Mouse (Mus musculus) C2C12 (cell line): ENCODE measurements around the gene Hoxd8. TPM values are rescaled to one million over a fixed set of nuclear protein-coding genes. Genes with fewer than 3 reads are reported as not detected.

Experiments
- H3K27me3 ChIP-seq: one replicate; pipeline ENCODE4 v1.6.1; 2011; ENCODE audit not compliant: control insufficient read depth, insufficient read depth, insufficient read length
- H3K36me3 ChIP-seq: one replicate; pipeline ENCODE4 v1.6.1; 2011; ENCODE audit not compliant: control insufficient read depth, insufficient read depth
- H3K4me3 ChIP-seq: one replicate; pipeline ENCODE4 v1.5.1; 2011; ENCODE audit warnings: mild to moderate bottlenecking, control low read depth; ENCODE audit not compliant: poor library complexity, insufficient read depth, severe bottlenecking
- H3K79me2 ChIP-seq: one replicate; pipeline ENCODE4 v1.6.1; 2011; ENCODE audit not compliant: control insufficient read depth, insufficient read depth
- H3K79me3 ChIP-seq: one replicate; pipeline ENCODE4 v1.6.1; 2011; ENCODE audit warnings: low read depth, control low read depth
- H3ac ChIP-seq: one replicate; pipeline ENCODE3; 2011; ENCODE audit warnings: low read depth; ENCODE audit not compliant: control insufficient read depth, insufficient read length
- CEBPB ChIP-seq: IDR thresholded peaks from one replicate; pipeline ENCODE4 v1.6.1; 2011; ENCODE audit warnings: low read depth, mild to moderate bottlenecking, control low read depth, moderate library complexity
- CTCF ChIP-seq: IDR thresholded peaks from one replicate; pipeline ENCODE4 v1.5.1; 2011; ENCODE audit not compliant: control insufficient read depth, insufficient read depth, insufficient read length
- FOSL1 ChIP-seq: IDR thresholded peaks from one replicate; pipeline ENCODE4 v1.8.0; 2011; ENCODE audit warnings: mild to moderate bottlenecking, low read length; ENCODE audit not compliant: poor library complexity, insufficient read depth, severe bottlenecking
- MAX ChIP-seq: IDR thresholded peaks from one replicate; pipeline ENCODE4 v1.6.1; 2011; ENCODE audit warnings: mild to moderate bottlenecking, control low read depth
- MYOD1 ChIP-seq: IDR thresholded peaks from one replicate; pipeline ENCODE4 v1.6.1; 2011; ENCODE audit warnings: low read depth; ENCODE audit not compliant: control insufficient read depth, insufficient read length
- MYOG ChIP-seq: IDR thresholded peaks from one replicate; pipeline ENCODE4 v1.6.1; 2011; ENCODE audit not compliant: control insufficient read depth, insufficient read length; ENCODE audit errors: extremely low read depth
- USF1 ChIP-seq: IDR thresholded peaks from one replicate; pipeline ENCODE4 v1.6.1; 2011; ENCODE audit warnings: low read depth, mild to moderate bottlenecking, control low read depth, moderate library complexity
- polyA plus RNA-seq: library from polyadenylated mRNA; unstranded; fragments of >200 nt; fragmentation: generic; extraction: Trizol; gene quantifications from one replicate; pipeline ENCODE4 v1.2.1, GENCODE M21; 2012; ENCODE audit warnings: missing spikeins

The Hoxd8 gene
- polyA plus RNA-seq, 1 experiment, result not detected

DNA sequence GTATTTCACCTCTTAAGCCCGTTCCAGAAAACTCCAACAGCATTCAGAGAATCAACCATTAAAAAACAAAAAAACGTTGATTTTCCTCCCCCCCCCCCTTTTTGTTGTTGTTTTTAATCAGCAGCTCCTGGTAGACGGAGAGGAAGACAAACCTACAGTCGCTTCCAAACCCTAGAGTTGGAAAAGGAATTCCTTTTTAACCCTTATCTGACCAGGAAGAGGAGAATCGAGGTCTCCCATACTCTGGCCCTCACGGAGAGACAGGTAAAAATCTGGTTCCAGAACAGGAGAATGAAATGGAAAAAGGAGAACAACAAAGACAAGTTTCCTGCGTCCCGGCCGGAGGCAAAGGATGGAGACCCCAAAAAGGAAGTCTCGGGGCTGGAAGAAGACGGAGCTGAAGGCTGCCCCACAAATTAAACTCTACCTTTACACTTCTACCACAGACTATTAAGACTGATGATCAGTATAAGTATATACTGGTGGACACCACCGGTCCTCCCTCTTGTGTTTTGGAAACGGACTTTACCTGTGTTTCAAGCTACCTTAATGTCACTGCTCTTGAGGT, 2.1 kb downstream of the Hoxd8 start:
- Histone ChIP-seq H3ac (no peak overlapping the region), H3K27me3 (peaks cover 34% of the 10 kb centered on the region), H3K4me3 (no peak overlapping the region), H3K79me2 (no peaks in the 10 kb centered on the region), H3K79me3 (no peaks in the 10 kb centered on the region), H3K36me3 (no peaks in the 10 kb centered on the region)
- TF ChIP-seq MYOD1, result no peak
- no peak for TF ChIP-seq MAX
- TF ChIP-seq USF1, result no peak
- TF ChIP-seq MYOG, result no peak
- no peak for TF ChIP-seq FOSL1
- TF ChIP-seq CEBPB, result no peak
- TF ChIP-seq CTCF, result no peak

DNA sequence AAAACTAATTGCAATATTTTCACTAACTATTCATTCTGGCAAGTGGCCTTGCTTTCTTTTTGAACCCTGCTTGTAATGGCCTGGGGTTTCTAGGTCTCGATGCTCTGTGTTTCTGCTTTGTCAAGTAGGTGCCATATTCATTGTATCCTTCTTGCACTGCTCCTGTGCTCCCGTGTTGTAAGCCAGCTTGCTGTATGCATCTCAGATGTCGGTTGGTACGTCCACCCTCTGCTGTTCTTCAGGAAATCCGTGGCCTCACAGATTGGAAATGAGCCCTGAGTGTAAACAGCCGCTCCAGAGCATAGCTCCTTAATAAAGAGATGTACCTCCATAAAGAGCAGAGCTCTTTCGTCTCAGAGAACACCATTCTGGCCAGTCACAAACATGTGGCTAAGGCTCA, 3.2 kb downstream of the Hoxd8 start:
- Histone ChIP-seq H3K27me3 (peaks cover 42% of the 10 kb centered on the region), H3K36me3 (no peaks in the 10 kb centered on the region), H3K79me2 (no peaks in the 10 kb centered on the region), H3ac (no peak overlapping the region), H3K79me3 (no peaks in the 10 kb centered on the region), H3K4me3 (no peak overlapping the region)
- TF ChIP-seq FOSL1 (no peak), CEBPB (no peak), MYOG (no peak), CTCF (no peak), USF1 (no peak), MAX (no peak), MYOD1 (no peak)

DNA sequence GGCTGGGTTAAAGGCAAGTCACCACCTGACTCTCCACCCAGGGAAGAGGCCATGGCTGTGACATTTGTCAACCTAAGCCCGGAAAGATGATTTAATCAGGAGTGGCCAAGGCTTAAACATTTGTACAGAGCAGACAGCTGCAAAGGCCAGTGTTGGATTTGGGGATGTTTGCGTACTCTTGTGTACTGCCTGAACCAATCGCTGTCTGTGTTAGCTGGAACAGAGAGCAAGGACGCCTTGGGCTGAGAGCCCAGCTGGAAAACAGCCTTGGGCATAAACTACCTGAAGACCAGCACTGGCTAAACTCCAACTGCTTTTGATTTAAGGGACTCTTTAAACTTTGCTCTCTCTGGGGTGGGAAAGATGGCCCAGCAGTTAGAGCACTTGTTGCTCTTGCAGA, 4.3 kb downstream of the Hoxd8 start:
- H3K4me3 ChIP-seq, result no peak overlapping the region
- H3ac ChIP-seq, result no peak overlapping the region
- no peaks in the 10 kb centered on the region for H3K36me3 ChIP-seq
- TF ChIP-seq FOSL1 (no peak), MAX (no peak), USF1 (no peak), CEBPB (no peak), MYOD1 (no peak), MYOG (no peak), CTCF (no peak)
- H3K79me3 ChIP-seq, result no peaks in the 10 kb centered on the region
- H3K79me2 ChIP-seq, result no peaks in the 10 kb centered on the region
- peaks cover 42% of the 10 kb centered on the region for H3K27me3 ChIP-seq

DNA sequence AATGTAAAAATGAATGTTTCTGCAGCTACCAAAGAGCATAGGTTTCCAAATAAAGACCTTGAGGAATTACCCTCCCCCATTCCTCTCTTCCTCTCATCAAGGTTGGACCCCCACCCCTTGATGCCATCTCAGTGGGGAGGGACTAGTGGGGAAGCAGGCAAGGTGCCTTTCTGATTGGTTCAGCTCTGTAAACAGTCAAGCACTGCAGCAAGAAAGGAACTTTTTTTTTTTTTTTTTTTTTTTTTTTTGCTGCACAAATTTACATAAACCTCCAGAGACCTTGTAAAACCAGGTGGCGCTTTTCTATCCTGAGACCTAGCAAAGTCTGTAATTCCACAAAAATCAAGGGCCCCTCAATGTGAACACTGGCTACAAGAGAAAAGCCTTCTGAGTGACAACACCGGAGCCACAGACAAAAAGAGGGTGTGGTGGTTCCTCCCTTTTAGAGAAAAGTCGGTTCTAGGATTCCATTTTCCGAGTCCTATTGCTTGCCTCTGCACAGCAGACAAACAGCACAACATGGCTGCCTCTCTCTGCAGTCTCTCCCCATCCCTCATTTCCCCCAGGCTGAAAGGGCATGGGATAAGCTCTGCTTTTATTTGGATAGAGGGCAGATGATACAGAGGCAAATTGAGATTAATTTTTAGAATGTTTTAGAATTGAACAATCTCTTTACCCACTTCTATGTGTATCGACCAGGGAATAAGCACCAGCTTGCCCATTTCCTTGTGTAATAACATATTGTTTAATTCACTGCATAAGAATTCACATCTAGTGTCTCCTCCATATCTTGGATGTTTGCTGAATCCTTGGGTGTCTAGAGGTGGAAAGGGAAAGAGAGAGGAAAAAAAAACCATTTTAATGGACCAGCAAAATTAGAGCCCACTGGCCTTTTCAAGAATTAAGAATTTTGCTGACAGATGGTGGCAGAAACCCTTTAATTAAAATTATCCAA, 5.3 kb downstream of the Hoxd8 start:
- no peak for TF ChIP-seq CTCF
- no peak overlapping the region for H3K4me3 ChIP-seq
- no peak overlapping the region for H3ac ChIP-seq
- no peaks in the 10 kb centered on the region for H3K36me3 ChIP-seq
- peaks cover 42% of the 10 kb centered on the region for H3K27me3 ChIP-seq
- no peaks in the 10 kb centered on the region for H3K79me2 ChIP-seq
- H3K79me3 ChIP-seq, result no peaks in the 10 kb centered on the region

DNA sequence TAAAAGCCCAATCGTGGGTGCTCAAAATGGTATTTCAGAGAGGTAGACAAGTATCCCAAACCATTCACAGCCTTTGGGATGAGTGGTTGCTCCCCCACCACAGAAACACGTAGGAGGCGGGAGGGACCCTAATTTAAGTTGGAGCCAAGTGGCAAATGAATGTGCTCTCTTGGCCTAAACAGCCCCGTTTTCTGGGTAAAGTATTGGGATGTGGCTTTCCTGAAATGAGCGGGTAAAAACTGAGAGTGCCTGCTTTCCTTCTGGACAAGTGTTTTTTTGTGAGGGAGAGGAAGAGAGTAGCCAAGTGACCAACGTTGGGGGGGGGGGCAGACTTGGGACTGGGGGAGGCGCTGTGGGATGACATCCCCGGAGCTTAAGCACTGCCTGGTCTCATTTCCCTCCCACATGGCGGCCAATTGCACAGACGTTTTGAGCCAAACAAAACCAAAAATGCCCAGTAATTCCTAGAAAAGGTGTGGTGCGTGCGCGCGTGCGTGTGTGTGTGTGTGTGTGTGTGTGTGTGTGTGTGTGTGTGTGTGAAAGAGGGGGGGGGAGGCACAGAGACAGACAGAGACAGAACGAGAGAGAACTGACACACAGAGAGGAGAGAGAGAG, 6.6 kb downstream of the Hoxd8 start:
- Histone ChIP-seq H3K79me3 (no peaks in the 10 kb centered on the region), H3K79me2 (no peaks in the 10 kb centered on the region), H3K27me3 (peaks cover 37% of the 10 kb centered on the region), H3K4me3 (no peak overlapping the region), H3K36me3 (no peaks in the 10 kb centered on the region), H3ac (no peak overlapping the region)
- no peak for TF ChIP-seq MYOD1
- no peak for TF ChIP-seq CTCF
